Mouse (Mus musculus): ENCODE measurements at regions not wholly inside any gene's neighbourhood (a gene's known extent, or its start where the extent isn't known, plus 50 kb on each side); places are given as distances from the start of the nearest gene placed in this dataset.

DNA sequence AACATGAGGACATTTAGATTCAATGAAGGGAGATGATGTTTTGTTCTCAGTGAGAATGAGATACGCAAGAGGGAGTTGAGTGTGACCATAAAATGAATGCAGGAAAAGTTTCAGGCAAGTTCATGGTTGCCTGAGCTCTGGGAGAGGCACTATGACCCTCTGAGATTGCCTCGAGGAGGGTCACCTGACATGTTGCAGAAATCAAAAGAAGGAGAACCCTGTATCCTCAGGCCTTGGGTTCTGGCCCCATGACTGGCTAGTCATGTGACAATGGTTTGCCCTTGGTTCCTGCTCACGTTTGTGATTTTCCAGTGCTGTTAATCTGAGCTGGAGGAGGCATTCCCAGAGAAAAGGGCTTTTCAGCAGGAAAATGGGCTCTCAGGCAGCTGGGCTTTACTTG lies 98.9 kb downstream of the Mab21l3 start:
- ATAC-seq: no peak

DNA sequence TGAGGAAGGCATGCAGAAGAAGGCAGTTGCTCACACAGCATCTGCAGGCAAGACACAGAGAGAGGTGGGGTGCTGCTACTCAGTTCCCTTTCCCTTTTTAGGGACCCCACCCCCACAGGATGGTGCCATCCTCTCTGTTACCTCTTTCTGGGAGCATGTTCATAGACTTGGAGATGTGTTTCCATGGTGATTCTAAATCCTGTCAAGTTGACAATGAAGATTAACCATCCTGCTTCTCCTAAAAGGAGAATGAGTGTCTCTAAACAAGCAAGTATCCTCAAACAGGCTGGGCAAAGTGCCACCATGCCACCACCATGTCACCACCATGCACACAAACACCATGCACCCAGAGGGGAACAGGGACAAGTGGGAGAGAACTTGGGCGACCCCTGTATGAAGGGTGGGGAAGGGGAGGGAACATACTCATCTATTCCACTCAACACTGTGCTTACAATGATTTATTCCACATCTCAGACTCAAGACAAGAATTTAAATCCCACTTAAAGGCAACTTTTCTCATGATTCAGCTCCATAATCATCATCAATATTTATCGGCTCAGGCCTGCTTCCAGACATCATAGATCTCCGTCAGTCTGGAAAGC lies 99.6 kb downstream of the Mab21l3 start:
- ATAC-seq: no peak

DNA sequence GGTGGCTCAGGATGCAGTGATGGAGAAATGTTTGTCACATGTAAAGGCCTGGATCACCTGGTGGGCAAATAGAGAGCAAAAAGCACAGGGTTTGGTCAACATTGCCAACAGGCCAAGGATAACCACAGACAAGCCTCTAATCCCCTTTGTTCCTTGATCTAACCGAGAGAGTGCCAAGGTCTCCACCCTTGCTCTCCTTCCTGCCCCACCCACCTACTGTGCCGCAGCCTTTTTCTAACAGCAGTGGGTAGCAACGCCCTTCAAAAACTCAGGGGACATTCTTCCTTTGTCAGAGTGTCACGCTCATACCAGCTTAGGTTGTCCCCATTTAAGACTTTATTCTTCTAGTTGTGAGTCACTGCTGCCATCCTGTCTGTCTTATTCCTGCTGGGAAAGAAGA lies 100.6 kb downstream of the Mab21l3 start:
- no peak for ATAC-seq

DNA sequence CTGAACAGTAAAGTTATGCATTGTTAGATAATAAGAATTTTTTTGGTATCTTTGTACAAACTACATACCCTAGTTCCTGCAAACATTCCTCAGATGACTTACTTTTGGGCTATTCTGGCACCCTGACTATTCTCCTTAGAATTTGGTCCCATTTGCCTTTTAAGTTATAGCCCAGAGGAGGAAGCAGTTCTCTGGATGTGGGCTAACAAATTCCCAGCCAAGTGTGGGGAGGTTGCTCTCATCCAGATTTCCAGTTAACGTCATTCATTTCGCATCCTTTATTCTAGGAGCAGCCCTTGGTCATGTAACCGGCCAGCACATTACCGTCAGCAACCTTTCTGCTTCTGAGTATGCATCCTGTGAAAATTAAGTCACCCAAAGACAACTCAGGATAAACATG lies 107.9 kb downstream of the Mab21l3 start:
- no peak for ATAC-seq

DNA sequence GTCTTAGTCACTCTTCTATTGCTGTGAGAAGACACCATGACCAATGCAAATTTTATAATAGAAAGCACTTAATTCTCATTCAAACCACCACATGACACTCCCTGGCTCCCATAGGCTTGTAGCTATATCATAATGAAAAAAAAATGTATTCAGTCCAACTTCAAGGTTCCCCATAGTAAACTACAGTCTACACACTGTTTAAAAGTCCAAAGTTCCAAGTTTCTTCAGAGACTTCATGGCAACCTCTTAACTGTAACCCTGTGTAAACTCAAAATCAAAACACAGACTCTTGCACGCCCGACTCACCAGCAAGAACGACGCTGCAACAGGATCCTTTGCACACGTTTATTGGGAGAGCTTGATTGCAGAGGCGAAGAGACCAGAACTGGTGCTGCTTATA lies 111.6 kb downstream of the Mab21l3 start:
- no peak for ATAC-seq

DNA sequence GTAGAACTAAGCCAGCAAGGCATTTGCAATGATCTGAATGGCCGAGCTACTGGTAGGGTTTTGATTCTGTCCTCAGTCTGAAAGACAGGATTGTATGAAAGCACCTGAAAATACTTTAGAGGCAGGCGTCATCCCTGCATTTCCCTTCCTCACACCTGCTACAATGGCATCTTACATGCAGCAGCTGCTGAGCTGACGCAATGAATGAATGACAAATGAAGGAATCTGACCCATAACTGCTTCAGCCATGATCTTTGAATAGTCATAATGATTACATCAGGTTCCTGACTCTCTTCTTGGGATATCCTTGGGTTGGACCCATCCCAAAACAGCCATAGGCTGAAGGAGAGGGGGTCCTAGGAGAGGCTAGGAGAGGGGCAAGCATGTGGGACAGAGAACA lies 119.7 kb downstream of the Mab21l3 start:
- ATAC-seq: no peak

DNA sequence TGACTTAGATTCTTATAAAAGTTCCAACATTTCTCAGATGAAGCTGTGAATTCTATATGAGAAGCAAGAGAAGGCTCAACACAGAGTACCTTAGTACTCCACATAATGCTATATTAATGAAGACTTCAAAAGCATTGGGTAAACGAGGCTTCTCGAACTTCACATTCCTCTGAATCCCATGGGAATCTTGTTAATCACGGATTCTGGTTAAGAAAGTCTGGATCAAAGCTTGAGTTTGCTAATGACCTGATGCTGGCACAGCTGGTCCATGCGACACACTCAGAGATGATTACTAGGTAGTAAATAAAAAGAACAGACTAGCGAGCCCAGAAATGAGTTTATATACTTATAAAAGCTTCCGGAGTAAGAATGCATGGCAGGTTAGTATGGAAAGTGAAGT lies 118.4 kb upstream of the Atp1a1 start:
- no peak for ATAC-seq

DNA sequence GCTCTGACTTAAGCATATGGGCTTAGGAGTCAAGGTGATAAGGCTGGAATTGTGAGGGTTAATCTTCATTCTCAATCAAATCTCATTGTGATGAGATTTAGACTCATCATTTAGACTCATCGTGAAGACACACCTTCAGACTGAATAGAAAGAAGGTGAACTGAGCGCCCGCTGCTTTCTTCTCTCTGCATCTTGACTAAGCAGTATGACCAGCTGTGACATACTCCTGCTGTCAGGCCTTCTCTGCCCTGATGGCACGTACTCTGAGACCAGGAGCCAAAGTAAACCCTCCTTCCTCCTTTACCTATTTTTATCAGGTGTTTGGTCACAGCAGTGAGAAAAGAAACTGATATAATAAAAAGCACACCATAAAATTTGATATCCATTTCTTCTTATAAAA lies 117.5 kb upstream of the Atp1a1 start:
- no peak for ATAC-seq

DNA sequence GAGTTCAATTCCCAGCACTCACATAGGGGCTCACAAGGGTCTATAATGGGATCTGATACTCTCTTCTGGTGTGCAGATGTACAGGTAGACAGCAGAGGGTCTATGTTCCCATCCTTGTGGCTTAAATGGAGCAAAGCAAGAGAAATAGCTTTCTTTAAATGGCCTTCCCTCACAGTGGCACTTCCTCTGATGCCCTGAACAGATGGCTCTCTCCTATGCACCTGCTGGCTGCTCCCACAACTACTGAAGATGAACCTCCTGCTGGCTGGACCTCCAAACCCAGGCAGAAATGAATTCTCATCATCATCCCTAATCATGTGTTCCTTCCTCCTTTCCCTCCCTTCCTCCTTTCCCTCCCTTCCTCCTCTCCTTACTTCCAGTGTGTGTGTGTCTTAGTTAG lies 110.9 kb upstream of the Atp1a1 start:
- no peak for ATAC-seq

DNA sequence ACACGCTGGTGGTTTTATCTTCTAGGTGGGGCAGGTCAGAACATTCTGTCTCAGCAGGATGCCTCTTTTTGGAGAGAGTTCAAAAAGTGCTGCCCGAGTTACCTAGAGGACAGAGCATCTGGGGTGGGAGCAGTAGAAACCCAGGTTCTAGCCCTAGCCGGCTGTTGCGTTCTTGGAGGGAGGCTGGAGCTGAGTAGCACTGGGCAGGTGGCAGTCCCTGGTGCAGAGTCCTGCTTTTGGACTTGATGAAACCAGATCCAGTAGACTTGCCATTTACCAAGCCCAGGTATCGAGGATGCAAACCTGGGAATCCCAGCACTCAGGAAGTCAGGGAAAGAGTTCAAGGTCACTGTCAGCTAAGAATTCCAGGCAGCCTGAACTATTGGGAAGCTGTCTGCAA lies 110.3 kb upstream of the Atp1a1 start:
- no peak for ATAC-seq

DNA sequence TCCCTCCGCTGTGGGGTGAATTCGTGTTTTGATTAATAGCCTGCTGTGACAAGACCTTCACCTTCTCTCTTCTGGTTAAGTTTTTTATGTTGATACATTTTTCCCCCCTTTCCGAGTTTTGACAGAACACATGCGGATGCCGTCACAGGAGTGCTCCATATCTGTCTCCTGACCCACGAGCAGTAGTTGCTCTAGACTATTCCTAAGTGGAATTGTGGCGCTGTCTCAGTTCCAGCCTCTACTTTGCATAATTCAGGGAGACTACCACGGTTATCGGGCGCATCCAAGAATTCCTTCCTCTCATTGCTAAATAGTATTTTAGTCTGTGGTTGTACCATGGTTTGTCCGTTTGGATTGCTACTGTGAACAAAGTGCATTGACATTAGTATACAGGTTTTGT lies 109.2 kb upstream of the Atp1a1 start:
- ATAC-seq: no peak

DNA sequence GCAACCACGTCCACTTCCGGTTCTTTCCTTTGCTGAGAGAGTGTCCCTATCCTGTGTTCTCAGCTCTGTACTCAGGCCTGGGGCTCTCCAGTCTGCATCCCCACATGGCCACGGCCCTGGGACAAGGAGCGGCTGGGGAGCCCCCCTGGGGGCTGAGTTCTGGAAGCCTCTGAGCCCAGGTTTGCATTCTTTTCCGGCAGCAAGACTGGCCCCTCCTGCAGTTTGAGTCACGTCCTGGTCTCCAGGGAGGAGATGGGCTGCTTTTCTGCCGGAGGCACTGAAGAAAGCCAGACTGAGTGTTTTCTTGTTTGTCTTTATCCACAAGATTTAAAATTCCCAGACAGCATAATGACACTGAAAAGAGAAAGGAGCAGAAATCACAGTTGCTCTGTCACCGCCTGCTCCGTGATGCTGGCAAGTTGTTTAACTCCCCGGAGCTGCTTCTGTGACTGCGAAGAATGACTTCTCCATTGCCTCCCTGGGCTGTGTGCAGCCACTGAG lies 108.7 kb upstream of the Atp1a1 start:
- ATAC-seq: no peak

DNA sequence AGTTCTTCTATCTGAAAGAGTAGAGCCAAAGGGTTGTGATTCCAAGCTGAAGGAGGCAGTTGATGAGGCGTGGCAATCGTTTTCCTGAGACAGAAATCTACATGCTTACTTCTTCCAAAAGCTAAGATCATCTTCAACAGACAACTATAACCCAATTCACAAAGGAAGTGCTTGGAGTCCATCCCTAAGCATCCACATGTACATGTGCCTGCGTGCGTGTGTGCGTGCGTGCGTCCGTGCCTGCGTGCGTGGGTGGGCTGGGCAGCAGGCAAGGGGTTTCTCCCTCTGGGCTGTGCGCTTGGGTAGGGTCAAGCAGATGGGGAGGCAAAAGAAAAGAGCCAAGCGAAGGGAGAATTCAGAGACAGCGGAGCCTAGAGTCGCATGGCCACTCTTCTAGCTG lies 108.2 kb upstream of the Atp1a1 start:
- no peak for ATAC-seq

DNA sequence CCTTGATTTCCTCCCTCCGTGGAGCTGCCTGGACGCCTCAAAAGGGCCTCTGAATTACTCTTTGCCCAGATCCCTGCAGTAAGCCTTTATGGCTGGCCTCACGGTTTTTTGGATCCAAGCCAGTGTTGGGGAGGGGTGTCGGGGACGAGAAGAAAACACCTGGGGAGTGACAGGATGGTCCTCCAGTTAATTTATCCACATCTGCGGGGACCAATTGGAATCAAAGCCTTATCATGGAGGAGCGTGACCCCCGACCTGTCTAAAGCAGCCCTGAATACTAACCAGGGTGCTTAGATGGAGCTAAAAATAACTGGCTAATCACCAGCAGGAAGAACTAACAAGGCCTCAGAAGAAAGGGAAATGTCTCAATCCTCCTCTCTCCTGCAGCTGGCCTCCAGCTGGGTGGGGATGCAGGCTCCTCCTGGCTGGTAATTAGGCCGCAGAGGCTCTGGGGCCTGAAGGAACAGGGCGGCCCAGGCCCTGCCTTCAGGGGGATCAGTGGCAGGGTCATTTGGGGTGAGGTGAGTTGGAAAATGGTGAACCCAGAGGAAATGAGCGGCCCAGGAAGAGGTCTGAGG lies 107.2 kb upstream of the Atp1a1 start:
- no peak for ATAC-seq

DNA sequence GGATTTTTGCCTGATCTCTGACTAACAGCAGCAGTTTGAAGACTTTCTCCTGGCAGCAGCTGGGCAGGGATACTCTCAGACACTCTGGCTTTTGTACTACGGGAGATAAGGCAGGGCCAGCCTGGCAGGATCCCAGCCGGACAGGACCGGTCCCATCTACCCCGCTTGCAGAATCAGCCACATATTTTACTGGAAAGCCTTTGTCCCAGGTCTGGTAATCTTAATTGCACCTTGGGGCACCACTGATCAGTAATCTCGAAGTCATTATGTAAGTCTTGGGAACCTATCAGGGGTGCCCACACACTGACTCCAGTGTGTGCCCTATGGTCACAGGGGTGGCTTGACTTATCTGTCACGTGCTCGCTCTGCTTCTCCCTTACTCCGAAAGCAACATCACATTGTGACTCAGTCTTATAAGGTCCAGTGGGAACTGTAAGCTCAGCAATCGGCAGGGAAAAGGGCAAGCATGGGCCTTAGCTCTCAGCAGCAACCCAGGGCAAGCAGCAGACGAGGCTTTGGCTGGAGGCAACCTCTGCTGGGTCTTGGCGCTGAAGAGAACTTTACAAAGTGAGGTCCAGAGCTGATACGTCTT lies 105.0 kb upstream of the Atp1a1 start:
- no peak for ATAC-seq

DNA sequence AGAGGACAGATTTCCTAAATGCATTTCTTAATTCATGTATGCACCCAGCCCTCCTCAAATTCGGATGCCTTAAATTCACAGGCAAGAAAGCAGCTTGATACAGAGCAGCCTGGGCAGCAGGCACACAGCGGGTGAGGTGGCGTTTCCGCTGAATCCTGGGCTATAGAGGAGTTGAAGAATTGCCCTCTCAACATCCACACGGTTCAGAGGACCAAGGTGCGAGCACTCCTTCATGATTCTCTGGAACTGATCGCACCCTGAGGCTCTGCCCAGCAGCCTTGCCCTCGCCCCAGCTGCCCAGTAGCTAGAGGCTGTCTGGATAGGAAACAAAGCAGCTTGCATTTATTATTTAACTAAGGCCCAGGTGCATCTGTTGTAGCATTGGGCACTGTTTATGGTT lies 104.3 kb upstream of the Atp1a1 start:
- ATAC-seq: no peak

DNA sequence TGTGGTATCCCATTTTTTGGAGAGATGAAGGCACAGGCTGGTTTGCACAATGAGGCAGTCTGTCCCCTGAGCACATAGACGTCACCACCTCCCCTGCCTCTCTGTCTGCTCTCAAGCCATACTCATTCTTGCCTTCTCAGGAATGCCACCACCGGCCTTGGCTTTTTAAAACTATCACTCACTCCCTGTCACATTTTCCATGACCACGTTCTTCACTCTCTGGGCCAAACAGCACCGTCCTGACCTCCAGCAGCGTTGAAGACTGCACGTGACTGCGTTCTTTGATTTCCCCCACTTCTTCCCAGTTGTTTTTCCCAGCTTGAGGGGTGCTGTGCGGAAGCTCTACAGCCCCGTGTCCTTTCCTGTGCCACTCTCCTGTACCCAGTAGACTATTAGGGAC lies 100.4 kb upstream of the Atp1a1 start:
- ATAC-seq: no peak

DNA sequence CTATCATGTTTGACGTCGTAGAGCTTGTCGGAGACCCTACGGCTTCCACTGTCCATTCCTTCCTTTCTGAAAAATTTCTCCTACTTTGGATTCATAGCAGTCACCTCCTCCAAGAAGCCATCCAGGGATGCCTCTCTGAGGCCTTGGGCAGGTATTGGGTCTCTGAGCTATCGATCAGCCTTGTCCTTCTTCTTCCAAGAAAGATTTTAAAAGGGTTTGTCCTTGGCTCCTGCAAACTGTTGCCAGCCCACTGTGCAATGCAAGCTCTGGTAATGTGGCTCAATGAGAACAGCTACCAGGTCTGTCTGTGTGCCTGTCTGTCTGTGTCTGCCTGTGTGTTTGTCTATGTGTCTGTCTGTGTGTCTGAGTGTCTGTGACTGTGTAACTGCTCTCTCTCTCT lies 99.8 kb upstream of the Atp1a1 start:
- ATAC-seq: no peak

DNA sequence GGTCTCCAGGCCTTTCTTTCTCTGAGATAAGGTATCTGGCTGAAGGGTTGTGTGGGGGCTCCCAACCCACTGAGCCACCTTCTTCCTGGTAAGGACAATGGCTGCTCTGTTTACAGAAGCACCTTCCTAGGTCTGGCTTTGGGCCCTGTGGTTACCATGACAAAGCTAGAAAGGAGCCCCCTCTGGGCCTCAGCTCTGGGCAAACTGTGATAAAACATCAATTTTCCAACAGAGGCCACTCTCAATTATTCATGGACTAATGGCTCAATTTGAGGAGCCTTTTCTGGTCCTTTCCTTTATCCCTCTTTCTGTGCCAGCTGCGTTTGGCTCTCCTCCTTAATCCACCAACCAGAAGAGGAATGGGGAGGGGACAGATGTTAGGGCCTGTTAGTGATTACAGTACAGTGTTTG lies 97.3 kb upstream of the Atp1a1 start:
- ATAC-seq: no peak

DNA sequence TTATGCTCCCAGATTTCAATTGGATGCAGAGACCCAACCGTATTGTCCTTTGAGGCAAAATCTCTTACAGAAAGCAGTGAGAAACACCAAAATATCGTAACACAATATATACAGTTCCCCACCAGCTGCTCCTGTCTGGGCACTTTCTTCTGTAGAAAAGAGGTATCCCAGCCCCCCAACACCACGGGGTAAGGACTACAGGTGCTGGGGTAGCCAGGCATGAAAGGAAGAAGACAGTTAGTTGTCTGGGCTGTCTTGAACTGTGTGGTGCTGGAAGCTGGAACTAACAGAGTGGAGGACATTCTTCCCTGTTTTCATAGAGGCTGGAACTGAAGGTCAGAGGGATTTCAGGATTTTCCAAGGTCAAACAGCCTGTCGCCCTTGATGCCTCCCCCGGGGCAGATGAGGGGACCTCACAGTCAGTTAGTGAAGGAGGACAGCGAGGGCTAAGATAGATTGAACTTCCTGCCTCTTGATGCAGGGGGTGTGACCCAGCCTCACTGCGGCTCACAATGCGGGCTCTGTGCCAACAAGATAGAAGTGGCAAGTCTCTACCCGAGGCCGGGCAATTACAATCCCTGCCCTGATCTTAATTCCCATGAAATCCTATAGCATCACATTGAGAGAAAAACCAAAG lies 96.6 kb upstream of the Atp1a1 start:
- ATAC-seq: peak; percentile 81

DNA sequence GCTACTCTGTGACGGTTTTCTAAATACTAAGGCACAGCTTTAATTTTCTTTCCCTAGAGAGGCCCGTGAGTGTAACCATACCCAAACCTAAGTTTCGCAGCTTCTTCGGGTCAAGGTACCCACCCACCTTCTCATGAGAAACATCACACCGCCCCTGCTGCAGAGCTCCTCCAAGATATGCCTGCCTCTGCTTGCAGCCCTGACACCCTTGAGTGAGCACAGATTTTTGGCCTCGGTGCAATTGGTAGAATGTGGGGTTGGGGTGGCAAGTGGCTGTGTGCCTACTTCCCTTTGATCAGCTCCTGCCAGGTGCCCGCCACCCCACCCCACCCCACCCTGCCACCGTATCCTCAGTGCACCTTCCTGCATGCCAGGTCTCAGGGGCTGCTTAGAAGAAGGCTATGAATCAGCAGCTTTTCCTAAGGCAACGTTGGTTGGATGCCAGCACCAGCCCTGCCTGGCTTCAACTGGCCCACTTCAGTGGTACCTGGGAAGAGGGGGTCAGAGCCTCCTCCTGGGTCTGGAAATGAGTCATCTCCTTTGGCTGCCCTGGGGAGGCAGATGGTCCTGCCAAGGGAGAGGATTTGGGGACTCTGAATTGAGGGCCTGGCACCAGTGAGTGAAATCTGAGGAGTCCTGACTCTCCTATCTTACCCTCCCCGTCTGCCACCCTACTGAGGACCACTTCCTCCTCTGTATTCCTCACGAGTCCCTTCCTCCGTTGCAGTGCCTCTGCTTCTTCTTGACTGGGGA lies 95.6 kb upstream of the Atp1a1 start:
- no peak for ATAC-seq

DNA sequence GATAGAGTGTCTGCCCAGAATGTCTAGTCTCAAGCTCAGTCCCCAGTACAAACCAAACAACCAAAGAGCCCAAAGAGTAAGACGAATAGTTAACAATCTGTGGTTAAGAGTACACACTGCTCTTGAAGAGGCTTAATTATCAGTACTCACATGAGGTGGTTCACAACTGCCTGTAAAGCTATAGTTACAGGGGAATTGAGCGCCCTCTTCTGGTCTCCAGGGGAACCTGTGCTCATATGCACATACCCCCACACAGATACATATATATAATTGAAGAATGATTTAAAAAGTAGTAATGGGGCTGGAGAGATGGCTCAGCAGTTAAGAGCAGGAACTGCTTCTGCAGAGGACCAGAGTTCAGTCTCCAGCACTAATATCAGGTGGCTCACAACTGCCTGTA lies 92.3 kb upstream of the Atp1a1 start:
- no peak for ATAC-seq

DNA sequence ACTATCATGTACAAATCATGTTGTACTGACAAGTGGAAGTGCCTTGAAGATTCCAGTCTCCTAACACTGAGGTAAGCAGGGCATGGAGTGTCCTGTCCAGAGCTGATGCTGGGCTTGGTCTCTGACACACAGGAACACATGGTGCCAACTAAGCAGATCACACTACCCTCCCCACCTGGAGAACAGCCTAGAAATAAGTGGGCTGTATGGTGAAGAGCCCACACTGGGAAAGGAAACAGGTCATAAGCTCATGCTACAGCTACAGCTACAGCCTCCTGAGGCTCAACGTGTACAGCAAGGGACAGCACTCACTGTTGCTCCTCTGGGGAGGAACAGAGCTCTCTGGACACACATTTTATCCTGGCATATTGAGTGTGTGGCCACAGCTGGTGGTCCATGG lies 89.8 kb upstream of the Atp1a1 start:
- no peak for ATAC-seq

All from CD4-positive, CD25-positive, alpha-beta regulatory T cell, adult 4 months (primary cell).